Mouse (Mus musculus): Measurements from ENCODE around the gene Taar7d. TPM values are rescaled to one million over a fixed set of nuclear protein-coding genes. Genes with fewer than 3 reads are reported as not detected.
"Not testable (repeated sequence)": the region's sequence is repeated elsewhere in the genome, so short reads cannot be mapped to it uniquely, and the experiment has no call there.

Taar7d gene
- polyA plus RNA-seq, 1 experiment from 2014 or later: not detected

DNA sequence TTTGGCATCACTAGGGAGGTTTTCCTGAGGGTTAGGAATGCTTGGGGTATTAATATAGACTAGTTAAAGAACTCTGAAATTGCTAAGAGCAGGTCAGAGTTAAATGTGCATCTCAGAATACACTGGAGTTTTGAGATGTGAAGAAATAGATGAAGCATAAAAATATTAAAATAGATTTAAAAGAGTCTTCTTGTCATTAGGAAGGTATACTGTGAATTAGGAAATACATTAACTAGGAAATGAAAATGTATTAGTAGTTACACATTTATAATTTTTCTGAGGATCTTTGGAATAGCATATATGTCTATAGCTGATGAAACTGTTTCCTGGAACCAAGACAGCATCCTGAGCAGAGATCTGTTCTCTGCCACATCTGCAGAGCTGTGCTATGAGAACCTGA, 22.2 kb downstream of the Taar7d start, which contains the start of gene Taar7f:
TSS of gene Taar7f (plus strand) at position 301 of the 400 bp plus-strand sequence.
- Histone ChIP-seq H3K9me3 (no peaks in the 10 kb centered on the region), H3K4me1 (replicated peaks) (no peaks in the 10 kb centered on the region), H3K27ac (no peak within 1 kb of the TSS), H3K27me3 (ENCODE audit: insufficient read depth, poor library complexity, severe bottlenecking) (no peaks in the 10 kb centered on the region), H3K36me3 (no peaks in the 10 kb centered on the region), H3K4me3 (no peak within 1 kb of the TSS)
- no peak for DNase-seq (ENCODE audit: low spot score)

DNA sequence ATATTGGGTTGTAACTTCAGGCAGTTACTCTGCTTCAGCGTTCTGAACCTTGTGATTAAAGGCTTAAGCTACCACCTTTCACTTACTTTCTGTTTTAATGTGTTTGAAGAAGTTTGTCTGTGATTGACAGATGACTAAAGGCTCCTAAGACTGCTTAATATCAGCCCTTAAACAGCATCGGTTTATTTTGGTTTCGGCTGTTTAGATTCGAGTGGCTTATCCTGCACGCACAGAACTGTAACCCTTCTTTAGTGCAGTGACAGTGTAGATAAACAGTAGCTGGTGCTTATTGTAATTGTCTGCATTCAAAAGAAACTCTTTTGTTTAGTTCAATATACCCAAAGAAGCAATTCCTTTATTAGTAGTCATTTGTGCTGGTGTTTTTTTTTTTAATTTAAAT, 25.0 kb downstream of the Taar7d start:
- 85% methylated on average over 5 of the region's 5 CpGs for WGBS
- no peak overlapping the region for H3K4me3 ChIP-seq

DNA sequence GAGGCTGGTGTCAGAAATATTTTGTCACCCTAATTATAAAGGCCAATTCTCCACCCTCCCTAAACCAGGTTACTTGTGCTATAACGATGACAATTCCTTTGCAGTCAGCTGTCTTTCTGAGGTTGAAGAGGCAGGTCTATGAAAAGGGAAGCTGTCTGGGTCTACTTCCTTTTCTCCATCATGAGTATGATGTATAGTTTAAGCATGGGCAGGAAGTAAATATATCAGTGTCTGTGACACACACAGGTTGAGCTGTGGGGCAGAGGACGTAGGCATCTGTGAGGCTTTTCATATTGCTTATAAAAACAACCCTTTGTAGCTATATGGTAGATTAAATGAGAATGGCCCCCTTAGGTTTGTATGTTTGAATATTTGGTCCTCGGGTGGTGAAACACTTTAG, 32.0 kb downstream of the Taar7d start:
- no peak for DNase-seq (ENCODE audit: low spot score)
- 84% methylated on average over 3 of the region's 3 CpGs for WGBS

More for the DNA sequence above, 25.0 kb downstream of the Taar7d start:
- no peaks in the 10 kb centered on the region for H3K36me3 ChIP-seq
- DNase-seq (ENCODE audit: low spot score): no peak
- no peaks in the 10 kb centered on the region for H3K9me3 ChIP-seq
- no peaks in the 10 kb centered on the region for H3K4me1 ChIP-seq (replicated peaks)
- no peaks in the 10 kb centered on the region for H3K27me3 ChIP-seq (ENCODE audit: insufficient read depth, poor library complexity, severe bottlenecking)
- H3K27ac ChIP-seq: no peak overlapping the region

DNA sequence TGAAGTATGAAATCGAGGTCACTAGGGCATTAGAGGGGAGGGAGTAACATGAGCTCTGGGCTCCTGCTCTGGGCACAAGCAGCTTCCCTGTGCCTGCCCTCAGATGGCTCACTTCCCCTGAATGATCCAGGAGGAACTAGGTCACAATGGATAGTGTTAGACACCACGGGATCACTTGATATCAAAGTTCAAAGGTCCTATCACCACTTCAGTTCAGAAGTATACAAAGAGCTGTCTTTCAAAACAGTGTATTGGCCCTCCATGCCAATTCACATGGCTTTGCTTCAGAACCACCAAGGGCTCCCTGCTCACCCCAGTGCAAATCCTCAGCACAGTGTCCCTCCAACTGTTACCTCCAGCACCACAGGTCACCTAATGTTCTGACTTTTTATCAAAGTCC, 47.7 kb downstream of the Taar7d start:
- H3K36me3 ChIP-seq; H3K27me3 ChIP-seq (ENCODE audit: insufficient read depth, poor library complexity, severe bottlenecking); H3K4me1 ChIP-seq (replicated peaks); DNase-seq (ENCODE audit: low spot score); H3K4me3 ChIP-seq; H3K27ac ChIP-seq; H3K9me3 ChIP-seq: not testable (repeated sequence)
- 55% methylated on average over 2 of the region's 2 CpGs for WGBS

More for the DNA sequence above, 32.0 kb downstream of the Taar7d start:
- H3K4me3 ChIP-seq: no peak overlapping the region
- no peaks in the 10 kb centered on the region for H3K36me3 ChIP-seq
- H3K27ac ChIP-seq: no peak overlapping the region
- H3K9me3 ChIP-seq: no peaks in the 10 kb centered on the region; the same call in 1 of the 2 replicates
- no peaks in the 10 kb centered on the region for H3K27me3 ChIP-seq (ENCODE audit: insufficient read depth, poor library complexity, severe bottlenecking)
- no peaks in the 10 kb centered on the region for H3K4me1 ChIP-seq (replicated peaks)

- not testable (repeated sequence) for H3K4me1 ChIP-seq (replicated peaks); H3K36me3 ChIP-seq; DNase-seq (ENCODE audit: low spot score); H3K9me3 ChIP-seq; H3K27ac ChIP-seq; H3K4me3 ChIP-seq; H3K27me3 ChIP-seq (ENCODE audit: insufficient read depth, poor library complexity, severe bottlenecking)
- WGBS: 87% methylated on average over 2 of the region's 4 CpGs
Measured at GRCm38 (mm10) chr10:24076200-24076599, 49.2 kb downstream of the Taar7d start, which contains the start of gene Taar8a. Gene Taar8a (plus strand): TSS chr10:24076500.

Other genes with a start within 250 kb of the Taar7d start
- 124 and 145 TPM in 2 replicates for gene Rps12, start 239.9 kb upstream of the Taar7d start, polyA plus RNA-seq (2016; fragmentation: Nextera tagmentation; extraction: Ambion mirVana)
- 11.4 and 12.9 TPM in 2 replicates for gene Slc18b1, start 230.2 kb upstream of the Taar7d start, polyA plus RNA-seq (2016; fragmentation: Nextera tagmentation; extraction: Ambion mirVana)
- not detected in 2 replicates for gene Vnn3, start 175.8 kb upstream of the Taar7d start, polyA plus RNA-seq (2016; fragmentation: Nextera tagmentation; extraction: Ambion mirVana)
- gene Vnn1, start 132.5 kb upstream of the Taar7d start, polyA plus RNA-seq (2016; fragmentation: Nextera tagmentation; extraction: Ambion mirVana): 3.1 and 4.6 TPM in 2 replicates
- gene Taar1, start 106.9 kb upstream of the Taar7d start, polyA plus RNA-seq (2016; fragmentation: Nextera tagmentation; extraction: Ambion mirVana): not detected in 2 replicates
- not detected in 2 replicates for gene Taar2, start 88.7 kb upstream of the Taar7d start, polyA plus RNA-seq (2016; fragmentation: Nextera tagmentation; extraction: Ambion mirVana)
- gene Taar3, start 77.7 kb upstream of the Taar7d start, polyA plus RNA-seq (2016; fragmentation: Nextera tagmentation; extraction: Ambion mirVana): not detected in 2 replicates
- gene Taar4, start 66.7 kb upstream of the Taar7d start, polyA plus RNA-seq (2016; fragmentation: Nextera tagmentation; extraction: Ambion mirVana): not detected in 2 replicates
- not detected in 2 replicates for gene Taar5, start 56.5 kb upstream of the Taar7d start, polyA plus RNA-seq (2016; fragmentation: Nextera tagmentation; extraction: Ambion mirVana)
- not detected in 2 replicates for gene Taar6, start 41.6 kb upstream of the Taar7d start, polyA plus RNA-seq (2016; fragmentation: Nextera tagmentation; extraction: Ambion mirVana)
- gene Taar7a, start 33.7 kb upstream of the Taar7d start, polyA plus RNA-seq (2016; fragmentation: Nextera tagmentation; extraction: Ambion mirVana): not detected in 2 replicates
- not detected in 2 replicates for gene Taar7b, start 27.3 kb upstream of the Taar7d start, polyA plus RNA-seq (2016; fragmentation: Nextera tagmentation; extraction: Ambion mirVana)
- gene Taar7e, start 10.4 kb downstream of the Taar7d start, polyA plus RNA-seq (2016; fragmentation: Nextera tagmentation; extraction: Ambion mirVana): not detected in 2 replicates
- not detected in 2 replicates for gene Taar7f, start 22.3 kb downstream of the Taar7d start, polyA plus RNA-seq (2016; fragmentation: Nextera tagmentation; extraction: Ambion mirVana)
- gene Taar8a, start 49.3 kb downstream of the Taar7d start, polyA plus RNA-seq (2016; fragmentation: Nextera tagmentation; extraction: Ambion mirVana): not detected in 2 replicates
- not detected in 2 replicates for gene Taar8b, start 65.1 kb downstream of the Taar7d start, polyA plus RNA-seq (2016; fragmentation: Nextera tagmentation; extraction: Ambion mirVana)
- gene Taar8c, start 74.7 kb downstream of the Taar7d start, polyA plus RNA-seq (2016; fragmentation: Nextera tagmentation; extraction: Ambion mirVana): not detected in 2 replicates
- gene Taar9, start 82.3 kb downstream of the Taar7d start, polyA plus RNA-seq (2016; fragmentation: Nextera tagmentation; extraction: Ambion mirVana): 0.41 TPM in 1 of 2 replicates, not detected in the other
- 63.8 and 87.5 TPM in 2 replicates for gene Stx7, start 122.1 kb downstream of the Taar7d start, polyA plus RNA-seq (2016; fragmentation: Nextera tagmentation; extraction: Ambion mirVana)
- 22.0 and 22.4 TPM in 2 replicates for gene Moxd1, start 196.3 kb downstream of the Taar7d start, polyA plus RNA-seq (2016; fragmentation: Nextera tagmentation; extraction: Ambion mirVana)

All from hindbrain, embryonic 10.5 days (tissue).